Mouse (Mus musculus) gastrocnemius, adult 18-20 months (tissue): ENCODE measurements around the gene Tfap4. TPM values are rescaled to one million over a fixed set of nuclear protein-coding genes. Genes with fewer than 3 reads are reported as not detected.
"Not testable (repeated sequence)": the region's sequence is repeated elsewhere in the genome, so short reads cannot be mapped to it uniquely, and the experiment has no call there.

Experiments used
- DNase-seq: peaks from one replicate; pipeline ENCODE4 v3.0.0; 2021; ENCODE audit warnings: low spot score
- total RNA-seq, 2 experiments: library from RNA; stranded (reverse); gene quantifications; 2 replicates each; pipeline ENCODE4 v1.2.3; 2021

Tfap4 gene
- total RNA-seq, 2 experiments from 2014 or later, result 2.7 to 2.9 TPM

DNA sequence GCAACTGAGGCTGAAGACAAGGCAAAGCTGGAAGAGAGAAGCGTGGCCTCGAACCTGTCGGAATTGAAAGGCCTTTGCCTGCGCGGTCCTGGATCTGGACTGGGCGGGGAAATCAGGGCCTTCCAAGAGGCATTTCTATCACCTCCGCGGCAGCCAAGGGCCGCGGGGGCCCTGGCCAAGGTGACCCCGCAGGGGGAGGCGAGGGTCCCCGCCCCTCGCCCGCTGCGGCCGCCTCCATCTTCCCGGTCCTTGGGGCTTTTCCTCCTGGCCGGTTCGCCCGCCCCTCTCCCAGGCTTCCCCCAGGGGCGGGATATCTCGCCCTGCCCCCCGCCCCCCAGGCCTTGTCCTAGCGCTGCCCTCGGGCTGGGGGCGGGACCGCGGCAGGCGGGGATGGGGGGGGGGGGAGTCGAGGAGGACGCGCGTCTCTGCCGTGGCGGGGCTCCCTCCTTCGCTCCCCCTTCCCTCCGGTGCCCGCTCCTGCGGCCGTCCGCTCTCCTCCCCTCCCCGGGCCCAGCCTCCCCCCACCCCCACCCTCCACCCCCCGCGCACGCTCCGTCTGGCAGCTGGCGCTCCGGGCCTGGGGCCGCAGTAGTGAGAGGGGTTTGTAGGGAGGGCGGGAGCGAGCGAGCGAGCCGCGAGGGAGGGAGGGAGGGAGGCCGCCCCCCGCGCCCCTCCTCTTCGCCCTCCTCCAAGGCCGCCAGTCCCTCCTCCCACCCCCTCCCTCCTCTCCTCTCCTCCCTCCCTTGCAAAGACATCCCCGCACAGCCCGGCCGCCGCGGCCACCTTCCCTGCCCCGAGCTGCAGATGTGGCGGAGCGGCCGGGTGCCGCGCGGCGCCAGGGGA, 34.5 kb upstream of the Tfap4 start, which contains the start of gene Glis2:
Glis2 (plus strand) TSS at position 743 of the 843 bp plus-strand sequence.
- no peak for DNase-seq

DNA sequence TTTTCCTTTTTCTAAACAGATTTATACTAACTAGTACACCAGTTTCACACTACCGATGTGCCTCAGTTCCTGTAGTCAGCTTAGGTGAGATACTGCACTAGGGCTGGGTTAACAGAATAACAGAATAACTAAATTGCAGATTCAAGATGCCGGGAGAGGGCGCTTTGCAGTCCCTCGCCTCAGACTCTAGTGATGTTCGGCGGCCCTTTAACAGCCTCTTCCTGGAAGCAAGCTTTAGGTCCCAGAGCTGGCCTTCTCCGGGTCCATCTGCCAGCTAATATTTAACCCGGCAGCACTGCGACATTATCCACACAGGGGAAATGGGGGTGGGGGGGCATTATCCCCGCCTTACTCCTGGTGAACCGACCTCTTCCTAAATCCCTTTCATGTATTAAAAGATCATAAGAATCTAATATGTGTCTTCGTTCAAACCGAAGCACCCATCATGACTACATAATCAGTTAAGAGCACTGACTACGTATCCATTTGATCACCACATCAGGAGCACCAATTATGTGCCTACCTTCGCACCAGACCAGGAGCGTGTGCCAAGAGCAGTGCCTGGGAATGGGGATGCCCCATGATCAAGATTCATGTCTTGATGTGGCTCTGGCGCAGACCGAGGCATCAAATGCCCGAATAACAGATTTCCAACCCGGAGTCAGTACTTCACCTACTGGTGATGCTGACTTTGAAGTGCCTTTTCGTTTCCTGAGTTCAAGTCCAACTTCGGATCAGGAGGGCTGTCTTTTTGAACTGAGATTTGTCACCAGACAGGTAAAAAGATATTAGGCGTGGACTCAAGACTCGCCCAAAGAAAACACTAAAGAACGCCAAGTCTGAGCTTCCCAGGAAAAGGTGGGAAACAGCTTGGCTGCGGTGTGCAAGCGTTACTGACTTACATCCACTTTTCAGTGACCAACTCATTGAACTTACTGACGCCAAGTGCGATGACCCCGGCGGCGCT, 33.5 kb upstream of the Tfap4 start:
- DNase-seq, result peak; percentile 54

DNA sequence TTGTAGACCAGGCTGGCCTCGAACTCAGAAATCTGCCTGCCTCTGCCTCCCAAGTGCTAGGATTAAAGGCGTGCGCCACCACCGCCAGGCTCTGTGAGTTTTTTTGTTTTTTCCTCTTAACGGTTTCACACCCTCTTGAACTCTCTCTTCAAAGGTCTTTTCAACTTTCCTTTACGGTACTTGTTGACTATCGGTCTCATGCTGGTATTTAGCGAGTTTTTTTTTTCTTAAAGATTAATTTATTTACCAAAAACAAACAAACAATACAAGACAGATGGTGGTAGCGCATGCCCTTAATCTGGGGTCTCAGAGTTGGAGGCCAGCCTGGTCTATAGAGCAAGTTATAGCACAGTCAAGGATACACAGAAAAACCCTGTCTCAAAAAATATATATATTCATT, 30.6 kb upstream of the Tfap4 start:
- no peak for DNase-seq

DNA sequence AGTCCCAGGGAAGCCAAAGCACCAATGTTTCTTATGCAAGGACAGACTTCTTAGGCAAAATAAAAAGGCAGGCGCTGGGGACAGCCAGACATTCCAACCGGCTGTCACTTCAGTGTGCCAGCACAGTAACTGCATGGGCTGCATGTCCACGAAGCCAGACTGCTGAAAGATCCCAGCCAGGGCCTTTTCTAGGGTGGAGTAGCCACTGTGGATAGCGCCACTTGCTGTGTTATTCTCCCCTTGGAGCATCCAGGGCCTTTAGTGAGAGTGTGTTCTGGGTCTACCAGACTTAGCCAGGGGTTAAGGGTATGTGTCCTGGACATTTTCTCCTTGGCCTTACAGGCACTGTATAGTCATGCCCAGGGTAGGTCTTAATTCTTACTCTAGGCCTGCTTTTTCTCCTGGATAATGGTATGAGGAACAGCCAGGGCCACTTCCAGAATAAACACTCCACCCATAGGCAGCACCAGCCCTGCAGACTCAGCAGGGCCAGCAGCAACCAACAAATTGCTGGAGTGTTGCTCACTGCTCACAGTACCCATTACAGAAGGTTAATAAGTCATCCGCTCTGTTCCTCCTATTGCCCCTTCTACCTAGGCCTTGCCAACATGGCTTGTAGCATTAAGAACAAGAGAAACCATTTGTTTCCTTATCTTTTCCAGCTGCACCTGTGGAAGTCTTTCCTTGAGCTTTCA, 28.0 kb upstream of the Tfap4 start:
- no peak for DNase-seq

DNA sequence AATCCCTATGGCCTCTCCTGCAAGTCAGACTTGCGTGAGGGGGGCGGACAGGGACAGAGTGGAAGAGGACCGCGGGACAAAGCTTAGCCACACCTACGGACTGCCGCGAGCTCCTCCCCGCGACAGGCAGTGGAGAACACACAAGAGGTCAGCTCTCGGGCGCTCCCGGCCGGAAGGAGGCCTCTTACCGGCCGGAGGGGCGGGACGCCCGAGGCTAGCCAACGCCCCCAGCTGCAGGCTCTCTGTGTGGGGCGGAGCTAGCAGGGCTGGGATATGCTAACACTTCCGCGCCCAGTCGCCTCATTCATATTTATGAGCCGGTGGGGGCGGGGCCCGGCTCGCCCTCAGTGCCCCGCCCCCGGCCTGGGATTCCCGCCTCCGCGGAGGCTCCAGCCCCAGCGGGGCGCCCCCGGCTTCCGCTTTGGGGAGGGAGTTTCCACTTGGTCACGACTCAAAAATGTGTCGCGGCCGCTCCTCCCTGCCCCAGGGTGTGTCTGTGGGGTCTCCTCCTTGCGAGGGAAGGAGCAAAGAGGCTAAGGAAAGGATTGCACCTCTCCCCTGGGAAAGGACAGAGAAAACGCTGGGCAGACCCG, 27.0 kb upstream of the Tfap4 start:
- DNase-seq, result peak; percentile 97

DNA sequence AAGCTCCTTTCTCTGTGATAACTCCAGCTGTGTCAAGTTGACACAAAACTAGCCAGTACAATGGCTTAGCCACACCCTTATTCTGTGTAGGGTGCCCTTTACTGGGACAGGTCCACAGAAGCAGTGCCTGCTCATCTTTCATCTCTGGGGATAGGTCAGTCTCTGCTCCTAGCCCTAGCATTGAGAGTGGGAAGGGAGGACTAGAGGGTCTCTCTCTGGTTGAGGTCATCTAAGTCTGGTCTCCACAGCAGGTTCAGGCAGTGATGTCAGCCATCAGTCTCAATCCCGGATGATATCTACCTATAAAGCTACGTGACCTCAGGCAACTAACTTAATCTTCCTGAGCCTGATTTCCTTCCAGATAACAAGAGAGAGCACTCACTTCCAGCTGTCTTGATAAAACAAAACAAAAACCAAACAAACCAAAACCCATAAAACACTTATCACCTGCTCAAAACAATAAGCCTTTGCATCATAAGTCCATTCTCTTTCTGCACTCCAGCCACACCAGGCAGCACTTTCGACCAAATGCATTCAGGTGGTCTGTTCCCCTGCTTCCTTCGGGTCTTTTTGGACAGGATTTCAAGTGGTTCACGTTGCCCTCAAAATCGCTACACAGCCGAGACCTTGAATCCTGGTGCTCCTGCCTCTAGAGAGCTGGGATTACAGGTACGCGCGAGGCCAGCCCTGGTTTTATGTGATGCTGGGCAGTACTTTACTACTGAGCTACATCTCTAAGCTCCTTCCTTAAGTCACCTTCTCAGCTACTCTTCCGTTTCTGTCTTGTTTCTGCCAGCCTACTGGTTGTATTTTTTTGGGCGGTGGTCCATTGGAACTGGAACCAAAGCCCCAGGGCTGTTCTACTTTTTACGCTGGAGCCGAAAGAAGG, 26.2 kb upstream of the Tfap4 start:
- no peak for DNase-seq

DNA sequence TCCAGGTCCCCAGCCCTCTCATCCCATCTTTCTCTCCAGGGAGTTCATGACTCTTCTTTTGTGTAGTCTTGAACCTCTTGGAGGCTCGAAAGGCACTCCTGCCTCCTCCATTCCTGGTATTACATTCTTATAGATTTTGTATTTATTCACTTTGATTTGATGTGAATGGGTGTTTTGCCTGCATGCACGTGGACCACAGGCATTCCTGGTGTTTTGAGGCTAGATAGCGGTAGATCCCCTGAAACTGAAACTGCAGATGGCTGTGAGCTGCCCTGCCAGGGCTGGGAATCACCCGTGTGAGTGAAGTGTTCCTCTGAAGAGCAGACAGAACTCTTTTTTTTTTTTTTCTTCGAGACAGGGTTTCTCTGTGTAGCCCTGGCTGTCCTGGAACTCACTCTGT, 24.8 kb upstream of the Tfap4 start:
- DNase-seq, result no peak

DNA sequence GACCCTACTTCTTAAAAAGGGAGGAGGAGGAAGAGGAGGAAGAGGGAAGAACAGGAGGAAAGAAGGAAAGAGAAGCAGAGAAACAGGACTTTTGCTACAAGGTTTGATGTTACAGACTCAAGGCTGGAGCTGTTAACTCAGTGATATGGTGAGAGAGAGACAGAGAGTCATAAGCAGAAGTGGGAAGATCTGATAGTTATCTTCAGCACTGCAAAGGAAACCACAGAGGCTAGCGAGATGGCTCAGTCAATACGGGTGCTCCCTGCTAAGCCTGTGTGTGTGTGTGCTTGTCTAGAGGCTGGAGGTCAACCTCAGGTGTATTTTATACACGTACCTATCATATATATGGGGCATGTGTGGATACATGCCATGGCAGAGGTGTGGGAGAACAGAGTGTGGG, 24.2 kb upstream of the Tfap4 start:
- DNase-seq, result no peak

DNA sequence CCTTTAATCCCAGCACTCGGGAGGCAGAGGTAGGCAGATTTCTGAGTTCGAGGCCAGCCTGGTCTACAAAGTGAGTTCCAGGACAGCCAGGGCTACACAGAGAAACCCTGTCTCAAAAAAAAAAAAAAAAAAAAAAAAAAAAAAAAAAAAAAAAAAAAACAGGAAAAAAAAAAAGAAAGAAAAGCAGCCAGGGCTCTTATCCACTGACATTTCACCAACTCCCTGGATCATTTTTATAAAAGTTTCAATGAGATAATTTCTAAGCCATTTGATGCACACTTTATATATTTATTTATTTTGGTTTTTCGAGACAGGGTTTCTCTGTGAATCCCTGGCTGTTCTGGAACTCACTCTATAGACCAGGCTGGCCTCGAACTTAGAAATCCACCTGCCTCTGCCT, 21.5 kb upstream of the Tfap4 start:
- DNase-seq, result not testable (repeated sequence)

DNA sequence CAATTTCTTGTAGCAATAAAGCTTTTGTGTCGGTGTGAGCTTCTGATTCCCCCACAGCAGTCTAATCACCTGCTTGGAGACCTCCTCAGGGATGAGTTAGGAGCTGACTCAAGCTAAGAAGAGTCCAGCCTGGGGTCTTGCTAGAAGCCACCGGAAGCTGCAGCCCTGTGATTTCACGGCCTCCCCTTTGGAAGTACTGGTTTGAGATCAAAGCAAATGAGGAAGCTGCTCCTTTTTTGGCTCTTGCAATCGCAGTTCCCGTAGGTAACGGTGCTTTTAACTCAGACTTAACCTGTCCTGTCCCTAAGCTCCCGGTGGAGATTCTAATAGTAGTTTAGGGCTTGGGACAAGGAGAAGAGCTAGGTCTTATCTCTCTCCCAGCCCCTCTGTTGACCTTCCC, 19.0 kb upstream of the Tfap4 start:
- no peak for DNase-seq

DNA sequence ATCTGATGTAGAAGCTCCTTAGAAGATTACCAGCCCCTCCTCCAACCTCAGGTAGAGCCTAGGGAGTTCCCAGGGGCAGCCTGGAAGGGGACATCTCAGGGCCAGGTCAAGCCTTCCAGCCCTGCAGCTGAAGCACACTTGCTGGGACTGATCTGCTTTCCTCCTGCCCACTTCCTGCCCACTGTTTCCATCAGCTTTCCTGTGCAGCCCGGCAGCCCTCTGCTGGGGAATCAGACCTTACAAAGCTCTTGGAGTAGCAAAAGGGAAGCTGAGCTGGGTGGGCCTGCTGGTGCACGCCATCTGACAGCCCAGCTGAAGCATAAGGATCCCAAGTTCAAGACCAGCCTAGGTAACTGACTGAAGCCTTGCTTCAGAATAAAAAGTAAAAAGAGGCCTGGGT, 17.2 kb upstream of the Tfap4 start:
- DNase-seq, result no peak

DNA sequence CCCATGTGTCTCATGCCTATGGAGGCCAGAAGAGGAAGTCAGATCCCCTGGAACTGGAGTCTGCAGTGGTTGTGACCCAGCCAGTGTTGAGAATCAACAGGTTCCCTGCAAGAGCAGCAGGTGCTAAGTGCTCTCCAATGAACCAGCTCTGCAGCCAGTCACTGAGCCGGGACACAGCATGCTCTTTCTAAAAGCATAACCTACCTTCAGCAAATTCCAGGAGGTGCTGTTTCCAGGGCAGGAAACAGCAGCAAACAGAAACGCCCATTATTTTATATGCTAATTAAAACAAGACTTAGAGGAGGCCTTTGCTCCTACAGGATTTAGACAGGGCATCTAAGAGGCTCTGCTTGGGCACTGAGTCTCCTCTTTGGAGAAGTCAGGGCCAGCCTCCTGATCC, 16.4 kb upstream of the Tfap4 start:
- DNase-seq, result no peak

DNA sequence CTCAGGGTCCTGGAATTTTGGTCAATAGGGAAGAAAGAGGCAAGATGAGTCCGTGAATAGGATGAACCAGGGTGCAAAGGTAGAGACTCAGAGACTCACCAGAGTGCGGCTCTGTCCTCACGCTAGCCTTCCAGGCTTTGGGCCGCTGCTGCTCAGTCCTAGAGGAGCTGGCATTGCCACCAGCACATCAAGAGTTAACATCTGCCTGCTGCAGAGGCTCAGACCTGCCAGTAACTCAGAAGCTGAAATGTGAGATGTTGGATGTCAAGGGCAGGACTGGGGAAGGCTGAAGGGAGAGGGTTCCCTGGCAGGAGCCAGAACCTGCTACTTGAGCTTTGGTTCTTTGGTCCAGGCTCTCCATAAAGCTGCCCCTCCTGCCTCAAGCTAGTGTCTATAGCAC, 11.1 kb upstream of the Tfap4 start:
- DNase-seq, result peak; percentile 36

DNA sequence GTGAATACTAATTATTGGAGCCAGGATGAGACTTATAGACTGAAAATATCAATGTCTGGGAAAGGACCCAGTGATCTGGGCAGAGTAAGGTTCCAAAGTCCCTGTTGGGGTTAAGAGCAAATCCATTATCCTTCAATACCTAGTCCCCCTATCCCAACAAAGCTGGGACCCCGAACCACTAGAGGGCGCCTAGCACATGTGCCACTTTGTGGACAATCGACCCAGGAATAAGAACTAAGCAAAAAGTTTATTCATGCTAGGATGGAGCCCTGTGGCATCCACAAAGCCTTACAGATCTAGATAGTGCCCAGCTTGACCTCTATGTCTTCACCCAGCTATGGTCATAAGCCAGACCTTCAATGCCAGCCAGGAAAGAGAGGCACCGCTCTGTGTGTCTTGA, 8.3 kb upstream of the Tfap4 start:
- DNase-seq, result peak; percentile 86

DNA sequence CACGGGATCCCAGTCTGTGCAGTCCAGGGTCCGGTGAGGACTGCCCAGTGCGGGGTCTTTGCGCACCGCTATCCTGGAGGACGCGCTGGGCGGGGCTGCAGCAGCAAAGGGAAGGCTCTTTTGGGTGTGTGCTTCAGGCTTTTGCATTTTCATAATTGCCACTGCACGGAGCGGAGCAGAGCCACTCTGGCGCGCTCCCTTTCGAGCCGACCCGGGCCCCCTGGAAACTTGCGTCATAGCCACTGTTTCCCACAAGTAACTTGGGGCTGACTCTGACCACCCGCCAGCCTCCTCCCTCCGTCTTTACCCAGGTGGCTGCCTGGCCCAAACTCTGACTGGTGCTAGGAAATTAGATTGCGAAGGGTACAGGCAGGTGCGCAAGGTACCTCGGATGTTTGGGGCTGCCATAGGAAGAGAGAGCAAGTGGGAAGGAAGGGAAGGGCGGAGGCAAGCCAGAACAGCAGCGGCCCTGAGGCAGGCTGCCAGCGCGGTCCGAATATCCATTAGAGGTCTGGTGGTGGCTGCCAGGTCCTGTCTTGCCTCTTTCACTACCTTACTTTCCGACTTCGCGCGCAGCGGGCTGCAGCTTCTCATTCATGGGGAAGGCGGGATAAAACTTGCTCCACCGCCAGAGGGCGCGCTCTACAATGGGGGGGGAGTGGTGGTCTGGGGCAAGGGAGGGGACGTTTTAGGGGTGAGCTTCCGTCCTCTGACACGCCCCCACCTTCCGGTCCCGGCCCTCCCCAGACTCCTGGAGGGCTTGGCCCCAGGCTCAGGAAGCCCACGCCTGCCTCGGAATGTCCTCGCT, 695 bp upstream of the Tfap4 start:
- peak; percentile 74 for DNase-seq

DNA sequence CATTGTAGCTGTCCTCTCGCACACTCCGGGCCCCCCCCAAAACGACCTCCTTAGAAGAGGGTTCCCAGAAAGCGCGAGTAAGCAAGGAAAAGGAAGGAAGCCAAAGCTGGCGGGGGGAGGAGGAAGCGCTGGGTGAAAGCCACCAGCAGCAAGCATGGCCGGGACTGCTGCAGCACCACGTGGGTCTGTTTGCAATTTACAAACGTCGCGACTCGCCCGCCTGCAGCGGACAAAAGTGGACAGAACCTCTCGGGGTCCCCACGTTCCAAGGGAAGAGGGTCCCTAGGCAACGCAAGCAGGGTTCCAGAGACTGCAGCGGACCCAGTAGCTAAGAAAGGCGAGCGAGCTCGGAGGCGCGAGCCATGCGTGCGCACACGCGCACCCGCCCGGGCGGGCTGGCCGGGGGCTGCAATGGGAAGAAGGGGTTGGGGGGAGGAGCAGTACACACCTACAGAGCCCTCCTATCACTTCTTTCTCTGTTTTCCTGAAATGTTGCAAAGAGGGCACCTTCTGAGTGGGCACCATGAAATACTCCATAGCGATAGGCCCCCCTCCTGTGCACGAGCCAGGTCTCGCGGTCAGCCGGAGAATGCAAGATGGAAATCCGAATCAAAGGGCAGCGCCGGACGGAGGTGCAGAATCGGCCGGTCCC, 548 bp downstream of the Tfap4 start:
- peak; percentile 70 for DNase-seq

DNA sequence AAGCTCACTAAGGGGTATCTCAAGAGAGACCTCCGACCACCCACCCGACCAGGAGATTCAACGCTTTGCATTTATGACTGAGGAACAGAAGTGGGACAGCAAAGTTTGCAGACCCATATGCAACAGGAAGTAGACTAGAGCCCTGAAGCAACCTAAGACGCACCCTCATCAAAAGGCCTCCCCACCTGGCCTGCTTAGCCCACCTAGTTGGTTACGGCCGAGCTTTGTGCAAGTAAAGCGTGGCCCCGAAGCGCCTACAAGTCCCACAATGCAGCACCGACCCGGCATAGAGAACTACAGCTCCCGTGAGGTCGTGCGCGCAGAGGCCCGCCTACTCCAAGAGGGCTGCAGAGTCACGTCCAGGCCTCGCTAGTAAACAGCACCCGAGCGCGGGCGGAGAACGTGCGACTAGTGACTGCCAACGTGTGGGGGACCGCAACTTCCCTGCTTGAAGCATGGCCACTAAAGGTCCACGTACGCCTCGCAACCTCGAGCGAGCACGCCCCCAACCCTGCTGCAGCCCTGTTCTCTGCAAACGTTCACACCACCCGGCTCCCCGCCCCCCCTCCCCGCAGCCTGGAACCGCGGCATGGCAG, 1.2 kb downstream of the Tfap4 start:
- DNase-seq, result peak; percentile 91

DNA sequence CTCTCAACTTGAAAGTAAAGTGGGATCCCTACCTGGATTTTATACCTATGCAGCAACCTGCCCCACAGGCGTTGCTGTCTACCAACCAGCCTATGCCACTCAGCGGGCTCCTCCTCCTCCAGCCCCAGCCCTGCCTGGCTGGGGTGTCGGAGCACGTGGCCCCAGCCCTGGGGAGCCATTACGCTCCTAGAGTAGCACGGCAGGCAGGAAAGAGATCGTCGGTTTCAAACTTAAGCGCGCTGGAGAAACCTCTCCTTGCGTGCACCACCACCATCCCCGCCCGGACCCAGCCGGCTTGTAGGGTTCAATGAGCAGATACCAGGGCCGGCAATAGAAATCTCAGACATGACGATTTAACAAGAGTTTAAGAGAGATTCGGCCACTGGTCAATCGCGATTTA, 1.7 kb downstream of the Tfap4 start:
- DNase-seq, result peak; percentile 63

DNA sequence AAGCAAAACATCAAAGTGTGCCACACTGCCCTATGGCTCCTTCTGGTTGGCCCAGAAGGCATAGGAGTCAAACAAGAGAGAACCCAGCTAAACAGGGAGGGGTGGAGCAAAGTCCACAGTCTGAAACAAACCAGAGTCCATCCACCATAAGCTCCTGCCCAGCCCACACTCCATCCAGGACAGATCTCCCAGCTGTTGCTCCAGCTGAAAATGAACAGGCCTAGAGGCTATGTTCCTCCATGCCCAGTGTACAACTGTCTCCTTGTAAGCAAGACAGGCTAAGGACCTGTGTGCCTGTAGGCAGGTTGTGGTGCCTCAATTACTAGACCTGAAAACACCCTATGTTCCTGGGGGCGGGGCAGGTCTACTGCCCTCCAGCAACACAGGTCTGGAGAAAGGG, 2.6 kb downstream of the Tfap4 start:
- DNase-seq, result no peak
